Mouse (Mus musculus): Measurements from ENCODE around the gene Fam136a.

DNA sequence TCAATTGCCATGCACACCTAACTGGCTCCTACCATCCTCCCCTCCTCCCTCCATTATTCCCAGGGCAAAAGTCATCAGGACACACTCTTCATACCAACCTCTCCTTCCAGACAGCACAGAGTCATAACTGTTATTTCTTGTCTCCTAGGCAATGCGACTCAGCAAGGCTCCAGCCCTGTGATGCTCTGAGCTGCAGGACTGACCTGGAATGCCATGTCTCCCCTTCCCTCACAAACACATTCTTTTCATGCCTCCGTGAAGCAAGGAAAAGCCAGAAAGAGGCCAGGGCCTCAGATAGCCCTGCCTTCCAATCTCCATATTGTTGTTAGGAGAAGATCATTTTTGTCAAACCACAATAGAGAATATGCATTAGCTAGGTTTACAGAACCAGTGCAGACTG is 19.4 kb upstream of the Fam136a start:
- TF ChIP-seq CTCF (IDR thresholded peaks at IDR 0.05; ENCODE audit: low read depth, low read length): no peak
- TF ChIP-seq POLR2A (IDR thresholded peaks at IDR 0.05; ENCODE audit: extremely low read depth, insufficient read depth, low read length): no peak
